In genomic region chr10:128379260-128379659, GRCm38 (mm10) we compare ENCODE assay signal across 12 mouse cellular contexts. TPM values are rescaled to one million over a fixed set of nuclear protein-coding genes. Genes with fewer than 3 reads are reported as not detected.
DNase-seq lines count a peak whose midpoint lies in the region; ATAC-seq lines count a peak whose summit lies in the region.
"Had no signal": no experiment of that assay in that cellular context is flagged by ENCODE, and none has a peak within 500 bp of the region (broad histone marks: within the 10 kb centered on the region; RNA-seq: fewer than 3 reads in every experiment).

No protein-coding gene starts in this region.

- H3K9me3 ChIP-seq in hindbrain, embryonic 13.5 days: no peaks in the 10 kb centered on the region
- no peaks in the 10 kb centered on the region for H3K9me3 ChIP-seq in hindbrain, embryonic 16.5 days (ENCODE audit: control insufficient read depth, low read length)
- no peaks in the 10 kb centered on the region for H3K9me3 ChIP-seq in neural tube, embryonic 12.5 days
- H3K9me3 ChIP-seq in embryonic facial prominence, embryonic 11.5 days (replicated peaks; ENCODE audit: control insufficient read depth, low read length): no peaks in the 10 kb centered on the region
- no peaks in the 10 kb centered on the region for H3K9me3 ChIP-seq in neural tube, embryonic 15.5 days (replicated peaks)
- H3K9me3 ChIP-seq: limb, embryonic 15.5 days had no signal

- H3K27ac ChIP-seq in hindbrain, embryonic 13.5 days: no peak overlapping the region
- no peak overlapping the region for H3K27ac ChIP-seq in hindbrain, embryonic 16.5 days (ENCODE audit: low read depth, low read length)
- H3K27ac ChIP-seq in neural tube, embryonic 12.5 days: no peak overlapping the region
- no peak overlapping the region for H3K27ac ChIP-seq in embryonic facial prominence, embryonic 11.5 days (replicated peaks; ENCODE audit: low read depth, low read length)
- H3K27ac ChIP-seq in neural tube, embryonic 15.5 days (replicated peaks): peak overlapping the region; percentile 13; the same call in 1 of the 2 replicates
- H3K27ac ChIP-seq: limb, embryonic 15.5 days had no signal

- no peak for ATAC-seq in hindbrain, embryonic 13.5 days (ENCODE audit: low FRiP score)
- no peak for ATAC-seq in hindbrain, embryonic 16.5 days
- ATAC-seq in neural tube, embryonic 12.5 days (ENCODE audit: low FRiP score, low read depth): no peak
- ATAC-seq in embryonic facial prominence, embryonic 11.5 days (replicated peaks; ENCODE audit: insufficient number of reproducible peaks, low FRiP score, low TSS enrichment, low read depth): no peak
- no peak for ATAC-seq in neural tube, embryonic 15.5 days (ENCODE audit: low FRiP score)
- ATAC-seq: lung, postnatal 0 days; midbrain, embryonic 16.5 days; Patski had no signal

- 92% methylated on average over 7 of the region's 7 CpGs for WGBS in hindbrain, embryonic 13.5 days
- 90% methylated on average over 7 of the region's 7 CpGs for WGBS in hindbrain, embryonic 16.5 days
- 97% methylated on average over 7 of the region's 7 CpGs for WGBS in neural tube, embryonic 12.5 days
- WGBS in embryonic facial prominence, embryonic 11.5 days: 97% methylated on average over 7 of the region's 7 CpGs
- 93% methylated on average over 7 of the region's 7 CpGs for WGBS in neural tube, embryonic 15.5 days

- H3K4me1 ChIP-seq in hindbrain, embryonic 13.5 days (replicated peaks): peaks cover 29% of the 10 kb centered on the region
- H3K4me1 ChIP-seq in hindbrain, embryonic 16.5 days (ENCODE audit: control insufficient read depth, insufficient read depth, low read depth, low read length): peaks cover 21% of the 10 kb centered on the region
- peaks cover 21% of the 10 kb centered on the region for H3K4me1 ChIP-seq in neural tube, embryonic 12.5 days
- peaks cover 4% of the 10 kb centered on the region; the same call in 1 of the 2 replicates for H3K4me1 ChIP-seq in embryonic facial prominence, embryonic 11.5 days (ENCODE audit: control insufficient read depth, insufficient read depth, low read length)
- H3K4me1 ChIP-seq in neural tube, embryonic 15.5 days: peaks cover 30% of the 10 kb centered on the region

- peaks cover 60% of the 10 kb centered on the region for H3K36me3 ChIP-seq in hindbrain, embryonic 13.5 days
- H3K36me3 ChIP-seq in hindbrain, embryonic 16.5 days (ENCODE audit: control insufficient read depth, insufficient read depth, low read length): peaks cover 39% of the 10 kb centered on the region
- peaks cover 54% of the 10 kb centered on the region for H3K36me3 ChIP-seq in neural tube, embryonic 12.5 days
- peaks cover 31% of the 10 kb centered on the region for H3K36me3 ChIP-seq in embryonic facial prominence, embryonic 11.5 days (replicated peaks; ENCODE audit: control insufficient read depth, insufficient read depth, low read depth, low read length)
- H3K36me3 ChIP-seq in neural tube, embryonic 15.5 days: peaks cover 54% of the 10 kb centered on the region

- H3K27me3 ChIP-seq in hindbrain, embryonic 13.5 days: no peaks in the 10 kb centered on the region
- H3K27me3 ChIP-seq in hindbrain, embryonic 16.5 days (replicated peaks; ENCODE audit: control insufficient read depth, insufficient read depth, low read length): no peaks in the 10 kb centered on the region
- no peaks in the 10 kb centered on the region for H3K27me3 ChIP-seq in neural tube, embryonic 12.5 days (replicated peaks)
- H3K27me3 ChIP-seq in embryonic facial prominence, embryonic 11.5 days (ENCODE audit: control insufficient read depth, insufficient read depth, low read length): no peaks in the 10 kb centered on the region
- no peaks in the 10 kb centered on the region for H3K27me3 ChIP-seq in neural tube, embryonic 15.5 days (replicated peaks)
- H3K27me3 ChIP-seq: limb, embryonic 15.5 days; Patski had no signal

- no peak overlapping the region for H3K4me2 ChIP-seq in hindbrain, embryonic 13.5 days
- no peak overlapping the region for H3K4me2 ChIP-seq in hindbrain, embryonic 16.5 days (ENCODE audit: low read length)
- 0 out of 2 replicates have a peak overlapping the region, but pooled peaks have one; percentile 76 for H3K4me2 ChIP-seq in neural tube, embryonic 12.5 days (replicated peaks)
- H3K4me2 ChIP-seq in embryonic facial prominence, embryonic 11.5 days (ENCODE audit: low read depth, low read length): no peak overlapping the region
- H3K4me2 ChIP-seq in neural tube, embryonic 15.5 days: no peak overlapping the region

- peak overlapping the region; percentile 100; the same call in 1 of the 2 replicates for H3K9ac ChIP-seq in hindbrain, embryonic 13.5 days
- H3K9ac ChIP-seq in hindbrain, embryonic 16.5 days (ENCODE audit: low read depth, low read length): no peak overlapping the region
- no peak overlapping the region for H3K9ac ChIP-seq in neural tube, embryonic 12.5 days
- H3K9ac ChIP-seq in embryonic facial prominence, embryonic 11.5 days (replicated peaks; ENCODE audit: low read length): peak overlapping the region; percentile 7; the same call in 1 of the 2 replicates
- peak overlapping the region; percentile 83; the same call in 1 of the 2 replicates for H3K9ac ChIP-seq in neural tube, embryonic 15.5 days (replicated peaks)

- no peak for DNase-seq in neural tube, embryonic 10.5 days (ENCODE audit: extremely low spot score, low spot score)
- no peak for DNase-seq in embryonic facial prominence, embryonic 11.5 days (ENCODE audit: low spot score)
- DNase-seq in layer of hippocampus, postnatal 25 days (ENCODE audit: extremely low spot score in 1 of 2, low spot score in 1 of 2): no peak
- DNase-seq: right cerebral cortex, postnatal 14 days had no signal

- H3K4me3 ChIP-seq in hindbrain, embryonic 13.5 days: no peak overlapping the region
- H3K4me3 ChIP-seq in hindbrain, embryonic 16.5 days (ENCODE audit: low read length): no peak overlapping the region
- H3K4me3 ChIP-seq in neural tube, embryonic 12.5 days: no peak overlapping the region
- H3K4me3 ChIP-seq in embryonic facial prominence, embryonic 11.5 days (ENCODE audit: low read depth, low read length): no peak overlapping the region
- no peak overlapping the region for H3K4me3 ChIP-seq in neural tube, embryonic 15.5 days (replicated peaks)

RNA-seq across cellular contexts. Expression of gene Ankrd52, which starts 2.3 kb away (rescaled TPM):
- 11.7 and 12.9 TPM in 2 replicates for polyA plus RNA-seq in hindbrain, embryonic 13.5 days (2015; fragmentation: Nextera tagmentation; extraction: Ambion mirVana)
- polyA plus RNA-seq in hindbrain, embryonic 16.5 days (2015; fragmentation: Nextera tagmentation; extraction: Ambion mirVana): 9.9 and 12.1 TPM in 2 replicates
- polyA plus RNA-seq in neural tube, embryonic 12.5 days (2016; fragmentation: Nextera tagmentation; extraction: Ambion mirVana): 10.2 and 13.2 TPM in 2 replicates
- polyA plus RNA-seq in embryonic facial prominence, embryonic 11.5 days (2014; fragmentation: Nextera tagmentation; extraction: Ambion mirVana): 9.3 and 10.4 TPM in 2 replicates
- 11.2 and 13.1 TPM in 2 replicates for polyA plus RNA-seq in neural tube, embryonic 15.5 days (2015; fragmentation: Nextera tagmentation; extraction: Ambion mirVana)
- total RNA-seq in layer of hippocampus, postnatal 25 days (2021): 10 to 100 TPM; 54.7 to 69.5 TPM

RNA-seq across cellular contexts. Expression of gene Coq10a, which starts 10.5 kb away (rescaled TPM):
- 31.1 and 37.6 TPM in 2 replicates for polyA plus RNA-seq in hindbrain, embryonic 13.5 days (2015; fragmentation: Nextera tagmentation; extraction: Ambion mirVana)
- 11.4 and 32.3 TPM in 2 replicates for polyA plus RNA-seq in hindbrain, embryonic 16.5 days (2015; fragmentation: Nextera tagmentation; extraction: Ambion mirVana)
- polyA plus RNA-seq in neural tube, embryonic 12.5 days (2016; fragmentation: Nextera tagmentation; extraction: Ambion mirVana): 33.3 and 35.2 TPM in 2 replicates
- 13.2 and 13.5 TPM in 2 replicates for polyA plus RNA-seq in embryonic facial prominence, embryonic 11.5 days (2014; fragmentation: Nextera tagmentation; extraction: Ambion mirVana)
- polyA plus RNA-seq in neural tube, embryonic 15.5 days (2015; fragmentation: Nextera tagmentation; extraction: Ambion mirVana): 34.6 and 40.8 TPM in 2 replicates
- total RNA-seq in layer of hippocampus, postnatal 25 days (2021): 10 to 100 TPM; 52.9 to 53.5 TPM

RNA-seq across cellular contexts. Expression of gene Slc39a5, which starts 21.8 kb away (rescaled TPM):
- polyA plus RNA-seq in hindbrain, embryonic 13.5 days (2015; fragmentation: Nextera tagmentation; extraction: Ambion mirVana): not detected in 2 replicates
- polyA plus RNA-seq in hindbrain, embryonic 16.5 days (2015; fragmentation: Nextera tagmentation; extraction: Ambion mirVana): 0.36 and 0.41 TPM in 2 replicates
- not detected in 2 replicates for polyA plus RNA-seq in neural tube, embryonic 12.5 days (2016; fragmentation: Nextera tagmentation; extraction: Ambion mirVana)
- polyA plus RNA-seq in embryonic facial prominence, embryonic 11.5 days (2014; fragmentation: Nextera tagmentation; extraction: Ambion mirVana): not detected in 2 replicates
- 0.68 and 4.4 TPM in 2 replicates for polyA plus RNA-seq in neural tube, embryonic 15.5 days (2015; fragmentation: Nextera tagmentation; extraction: Ambion mirVana)
- not detected for total RNA-seq in layer of hippocampus, postnatal 25 days (2021)
- polyA plus RNA-seq: lung, postnatal 0 days; midbrain, embryonic 16.5 days had no signal

RNA-seq across cellular contexts. Expression of gene Nabp2, which starts 32.0 kb away (rescaled TPM):
- polyA plus RNA-seq in hindbrain, embryonic 13.5 days (2015; fragmentation: Nextera tagmentation; extraction: Ambion mirVana): 126 and 139 TPM in 2 replicates
- polyA plus RNA-seq in hindbrain, embryonic 16.5 days (2015; fragmentation: Nextera tagmentation; extraction: Ambion mirVana): 126 and 150 TPM in 2 replicates
- polyA plus RNA-seq in neural tube, embryonic 12.5 days (2016; fragmentation: Nextera tagmentation; extraction: Ambion mirVana): 109 and 115 TPM in 2 replicates
- polyA plus RNA-seq in embryonic facial prominence, embryonic 11.5 days (2014; fragmentation: Nextera tagmentation; extraction: Ambion mirVana): 92.2 and 99.1 TPM in 2 replicates
- polyA plus RNA-seq in neural tube, embryonic 15.5 days (2015; fragmentation: Nextera tagmentation; extraction: Ambion mirVana): 128 and 133 TPM in 2 replicates
- 100 to 1,000 TPM in 1 of 2 experiments, 10 to 100 TPM in 1; 96.7 to 101 TPM for total RNA-seq in layer of hippocampus, postnatal 25 days (2021)

RNA-seq across cellular contexts. Expression of gene Rnf41, which starts 32.2 kb away (rescaled TPM):
- polyA plus RNA-seq in hindbrain, embryonic 13.5 days (2015; fragmentation: Nextera tagmentation; extraction: Ambion mirVana): 81.9 and 83.8 TPM in 2 replicates
- polyA plus RNA-seq in hindbrain, embryonic 16.5 days (2015; fragmentation: Nextera tagmentation; extraction: Ambion mirVana): 96.7 and 98.3 TPM in 2 replicates
- 61.3 and 61.4 TPM in 2 replicates for polyA plus RNA-seq in neural tube, embryonic 12.5 days (2016; fragmentation: Nextera tagmentation; extraction: Ambion mirVana)
- 36.4 and 38.9 TPM in 2 replicates for polyA plus RNA-seq in embryonic facial prominence, embryonic 11.5 days (2014; fragmentation: Nextera tagmentation; extraction: Ambion mirVana)
- 78.3 and 80.5 TPM in 2 replicates for polyA plus RNA-seq in neural tube, embryonic 15.5 days (2015; fragmentation: Nextera tagmentation; extraction: Ambion mirVana)
- 10 to 100 TPM; 68.0 to 76.9 TPM for total RNA-seq in layer of hippocampus, postnatal 25 days (2021)

Comparison
In these comparisons a context has a peak if more than half of its experiments do, and no peak if none do; other contexts are left out.
1. H3K9ac ChIP-seq: peak in hindbrain, embryonic 13.5 days (single experiment), embryonic facial prominence, embryonic 11.5 days (single experiment) and neural tube, embryonic 15.5 days (single experiment); none in hindbrain, embryonic 16.5 days (single experiment) and neural tube, embryonic 12.5 days (single experiment).